Mouse (Mus musculus) hindbrain, postnatal 0 days (tissue): ENCODE measurements around the gene Kcnma1. TPM values are rescaled to one million over a fixed set of nuclear protein-coding genes. Genes with fewer than 3 reads are reported as not detected.

Experiments used
- ATAC-seq: fragments of 200-750 bp; cut with Nextera tagmentation; 2 replicates; pipeline ENCODE4 v1.8.0; 2017; ENCODE audit warnings: mild to moderate bottlenecking, moderate TSS enrichment, moderate library complexity
- DNase-seq: peaks from one replicate; pipeline ENCODE4 v3.0.0-alpha.2; 2015; ENCODE audit warnings: low spot score
- H3K27ac ChIP-seq: fragments of 300-500 bp; sonication (generic); 2 replicates; pipeline ENCODE4 v1.5.1; 2014; ENCODE audit warnings: mild to moderate bottlenecking
- H3K27me3 ChIP-seq: fragments of 300-500 bp; sonication (generic); 2 replicates; pipeline ENCODE4 v1.6.1; 2014; ENCODE audit warnings: low read length, mixed read lengths; ENCODE audit not compliant: insufficient read depth
- H3K36me3 ChIP-seq: fragments of 300-500 bp; sonication (generic); 2 replicates; pipeline ENCODE4 v1.6.1; 2014; ENCODE audit warnings: low read length, mixed read lengths; ENCODE audit not compliant: insufficient read depth
- H3K4me1 ChIP-seq: fragments of 300-500 bp; sonication (generic); 2 replicates; pipeline ENCODE4 v1.6.1; 2014; ENCODE audit warnings: antibody characterized with exemption, low read length, mixed read lengths; ENCODE audit not compliant: insufficient read depth
- H3K4me2 ChIP-seq: fragments of 300-500 bp; sonication (generic); 2 replicates; pipeline ENCODE4 v1.6.1; 2014; ENCODE audit warnings: low read depth, mild to moderate bottlenecking, low read length, moderate library complexity, mixed read lengths
- H3K4me3 ChIP-seq: fragments of 300-500 bp; sonication (generic); 2 replicates; pipeline ENCODE4 v1.5.1; 2014; ENCODE audit warnings: low read length
- H3K9ac ChIP-seq: fragments of 300-500 bp; sonication (generic); replicated peaks from 2 replicates; pipeline ENCODE4 v1.6.1; 2014; ENCODE audit warnings: mild to moderate bottlenecking, low read length, moderate library complexity, mixed read lengths
- H3K9me3 ChIP-seq: fragments of 300-500 bp; sonication (generic); 2 replicates; pipeline ENCODE4 v1.6.1; 2016; ENCODE audit warnings: low read length, mixed read lengths
- CTCF ChIP-seq: IDR thresholded peaks from 2 replicates; pipeline ENCODE4 v1.5.1; 2016; ENCODE audit warnings: antibody characterized with exemption, control low read depth, low read depth
- WGBS: fragments of 180-500 bp; shearing (Covaris S2); extraction: QIAGEN DNeasy Blood & Tissue Kit; methylation state at CpG from one replicate; pipeline ENCODE4 v1.1.7; 2014; 5-methylcytosine and 5-hydroxymethylcytosine counted together
- polyA plus RNA-seq: library from polyadenylated mRNA; unstranded; fragments of >200 nt; fragmentation: Nextera tagmentation; extraction: Ambion mirVana; gene quantifications from 2 replicates; pipeline ENCODE4 v1.2.1, GENCODE M21; 2015
- total RNA-seq: library from RNA; depleted of rRNA; stranded (reverse); fragments of >200 nt; gene quantifications from 2 replicates; pipeline ENCODE4 v1.2.3, GENCODE M21; 2014

The Kcnma1 gene
- total and polyA plus RNA-seq, 2 experiments from 2014 or later = 15.9 to 36.1 TPM

GRCm38 (mm10) chr14:23539621-23540020 is 474.7 kb downstream of the Kcnma1 start:
- no peak for DNase-seq
- WGBS = 73% methylated on average over 3 of the region's 3 CpGs
- H3K36me3 ChIP-seq = no peaks in the 10 kb centered on the region
- no peak overlapping the region for H3K4me3 ChIP-seq
- no peak for TF ChIP-seq CTCF
- H3K9me3 ChIP-seq = no peaks in the 10 kb centered on the region
- no peaks in the 10 kb centered on the region for H3K27me3 ChIP-seq
- H3K4me2 ChIP-seq = no peak overlapping the region
- no peaks in the 10 kb centered on the region for H3K4me1 ChIP-seq
- ATAC-seq = no peak
- no peak overlapping the region for H3K27ac ChIP-seq
- H3K9ac ChIP-seq = no peak overlapping the region

- Histone ChIP-seq H3K9ac (no peak overlapping the region), H3K4me1 (no peaks in the 10 kb centered on the region), H3K36me3 (no peaks in the 10 kb centered on the region), H3K27ac (no peak overlapping the region), H3K4me2 (no peak overlapping the region), H3K9me3 (no peaks in the 10 kb centered on the region), H3K4me3 (no peak overlapping the region), H3K27me3 (no peaks in the 10 kb centered on the region)
- no peak for ATAC-seq
- WGBS = 84% methylated on average over 3 of the region's 3 CpGs
- no peak for DNase-seq
- no peak for TF ChIP-seq CTCF
These were observed 480.9 kb downstream of the Kcnma1 start for GRCm38 (mm10) chr14:23533346-23533745.

GRCm38 (mm10) chr14:23531735-23532525 is 482.4 kb downstream of the Kcnma1 start:
- Histone ChIP-seq H3K4me1 (no peaks in the 10 kb centered on the region), H3K9me3 (no peaks in the 10 kb centered on the region), H3K27ac (no peak overlapping the region), H3K9ac (no peak overlapping the region), H3K36me3 (no peaks in the 10 kb centered on the region), H3K27me3 (no peaks in the 10 kb centered on the region), H3K4me3 (no peak overlapping the region), H3K4me2 (no peak overlapping the region)
- ATAC-seq (no peak), DNase-seq (no peak)
- no peak for TF ChIP-seq CTCF
- WGBS = 73% methylated on average over 8 of the region's 8 CpGs

- Histone ChIP-seq H3K27ac (no peak overlapping the region), H3K4me1 (no peaks in the 10 kb centered on the region), H3K9me3 (no peaks in the 10 kb centered on the region), H3K9ac (no peak overlapping the region), H3K36me3 (no peaks in the 10 kb centered on the region), H3K4me3 (no peak overlapping the region), H3K4me2 (no peak overlapping the region), H3K27me3 (no peaks in the 10 kb centered on the region)
- 11% methylated on average over 4 of the region's 4 CpGs for WGBS
- ATAC-seq (0 out of 2 replicates have a peak, but pooled peaks have one; percentile 55), DNase-seq (peak; percentile 87)
- peak; percentile 90 for TF ChIP-seq CTCF
These were observed 484.6 kb downstream of the Kcnma1 start for GRCm38 (mm10) chr14:23529720-23530119.

GRCm38 (mm10) chr14:23529229-23529628 is 485.1 kb downstream of the Kcnma1 start:
- H3K27me3 ChIP-seq = no peaks in the 10 kb centered on the region
- H3K4me1 ChIP-seq = no peaks in the 10 kb centered on the region
- no peaks in the 10 kb centered on the region for H3K9me3 ChIP-seq
- H3K4me2 ChIP-seq = no peak overlapping the region
- H3K27ac ChIP-seq = no peak overlapping the region
- H3K36me3 ChIP-seq = no peaks in the 10 kb centered on the region
- H3K9ac ChIP-seq = no peak overlapping the region
- DNase-seq (no peak), ATAC-seq (no peak)
- 50% methylated on average over 1 of the region's 1 CpGs for WGBS
- TF ChIP-seq CTCF = no peak
- no peak overlapping the region for H3K4me3 ChIP-seq

GRCm38 (mm10) chr14:23525910-23526309 is 488.4 kb downstream of the Kcnma1 start:
- 88% methylated on average over 1 of the region's 1 CpGs for WGBS
- Histone ChIP-seq H3K9me3 (no peaks in the 10 kb centered on the region), H3K4me3 (no peak overlapping the region), H3K27ac (no peak overlapping the region), H3K9ac (no peak overlapping the region), H3K4me2 (no peak overlapping the region), H3K4me1 (no peaks in the 10 kb centered on the region), H3K36me3 (no peaks in the 10 kb centered on the region), H3K27me3 (no peaks in the 10 kb centered on the region)
- ATAC-seq (no peak), DNase-seq (no peak)
- TF ChIP-seq CTCF = no peak

GRCm38 (mm10) chr14:23523825-23524491 is 490.3 kb downstream of the Kcnma1 start:
- no peaks in the 10 kb centered on the region for H3K4me1 ChIP-seq
- no peaks in the 10 kb centered on the region for H3K36me3 ChIP-seq
- no peaks in the 10 kb centered on the region for H3K27me3 ChIP-seq
- ATAC-seq = no peak
- WGBS = 68% methylated on average over 6 of the region's 6 CpGs
- H3K9ac ChIP-seq = no peak overlapping the region
- no peak overlapping the region for H3K4me2 ChIP-seq
- H3K9me3 ChIP-seq = no peaks in the 10 kb centered on the region
- DNase-seq = no peak
- no peak for TF ChIP-seq CTCF
- H3K27ac ChIP-seq = no peak overlapping the region
- H3K4me3 ChIP-seq = no peak overlapping the region
